Mouse (Mus musculus): Measurements from ENCODE around the gene Adcy7.

GRCm38 (mm10) chr8:88294977-88295376 lies 22.8 kb downstream of the Adcy7 start:
- TF ChIP-seq CTCF (IDR thresholded peaks at IDR 0.05; ENCODE audit: low read depth, low read length) (no peak), POLR2A (IDR thresholded peaks at IDR 0.05; ENCODE audit: insufficient read depth, low read length) (no peak)
